Mouse (Mus musculus) brain, embryonic 14.5 days (tissue): ENCODE results near the gene Elane. TPM values are rescaled to one million over a fixed set of nuclear protein-coding genes. Genes with fewer than 3 reads are reported as not detected.

Source experiments
- DNase-seq: peaks from one replicate; pipeline ENCODE4 v3.0.0-alpha.2; 2011; ENCODE audit warnings: low read depth
- CTCF ChIP-seq: fragments of 200-500 bp; IDR thresholded peaks from 2 replicates; pipeline ENCODE4 v1.5.1; 2012; ENCODE audit warnings: inconsistent platforms, mild to moderate bottlenecking, moderate library complexity, borderline replicate concordance; ENCODE audit not compliant: insufficient read depth, insufficient read length; ENCODE audit errors: extremely low read depth
- POLR2A ChIP-seq: fragments of 200-500 bp; IDR thresholded peaks from 2 replicates; pipeline ENCODE4 v1.6.1; 2012; ENCODE audit warnings: mild to moderate bottlenecking, inconsistent platforms, borderline replicate concordance; ENCODE audit not compliant: poor library complexity, insufficient read depth, insufficient read length, severe bottlenecking; ENCODE audit errors: extremely low read depth
- polyA plus RNA-seq: library from polyadenylated mRNA; depleted of rRNA; stranded (reverse); fragments of >200 nt; gene quantifications from 2 replicates; pipeline ENCODE4 v1.2.3, GENCODE M21; 2012

Elane gene
- polyA plus RNA-seq, 1 experiment: 0.49 TPM

GRCm38 (mm10) chr10:79852827-79853226, 33.2 kb upstream of the Elane start:
- TF ChIP-seq POLR2A (no peak), CTCF (no peak)

GRCm38 (mm10) chr10:79853392-79853791, 32.7 kb upstream of the Elane start:
- no peak for TF ChIP-seq CTCF
- TF ChIP-seq POLR2A: no peak
- DNase-seq: peak; percentile 97

More at GRCm38 (mm10) chr10:79852827-79853226, 33.2 kb upstream of the Elane start:
- no peak for DNase-seq

- DNase-seq: peak; percentile 100
- TF ChIP-seq CTCF: no peak
- peak; percentile 67; the same call in 1 of the 2 replicates for TF ChIP-seq POLR2A
Measured at GRCm38 (mm10) chr10:79853860-79854795, 31.9 kb upstream of the Elane start, which contains the start of gene Ptbp1. TSS of gene Ptbp1 (plus strand) at chr10:79854427.

- peak; percentile 88 for DNase-seq
- TF ChIP-seq CTCF (no peak), POLR2A (no peak)
Measured at GRCm38 (mm10) chr10:79854801-79855541, 31.1 kb upstream of the Elane start.

- TF ChIP-seq POLR2A (no peak), CTCF (no peak)
Measured at GRCm38 (mm10) chr10:79855558-79856184, 30.4 kb upstream of the Elane start.

GRCm38 (mm10) chr10:79856280-79856679, 29.8 kb upstream of the Elane start:
- no peak for DNase-seq
- TF ChIP-seq POLR2A (no peak), CTCF (no peak)

More at GRCm38 (mm10) chr10:79855558-79856184, 30.4 kb upstream of the Elane start:
- peak; percentile 61 for DNase-seq

- TF ChIP-seq CTCF: no peak
- TF ChIP-seq POLR2A: no peak
- no peak for DNase-seq
Measured at GRCm38 (mm10) chr10:79856704-79857451, 29.2 kb upstream of the Elane start.

GRCm38 (mm10) chr10:79857452-79857811, 28.6 kb upstream of the Elane start:
- DNase-seq: peak; percentile 75
- no peak for TF ChIP-seq CTCF
- TF ChIP-seq POLR2A: no peak

GRCm38 (mm10) chr10:79857894-79858293, 28.2 kb upstream of the Elane start:
- no peak for DNase-seq
- TF ChIP-seq CTCF (no peak), POLR2A (no peak)

GRCm38 (mm10) chr10:79858416-79859074, 27.5 kb upstream of the Elane start:
- DNase-seq: peak; percentile 94
- TF ChIP-seq CTCF: no peak
- TF ChIP-seq POLR2A: no peak
